Mouse (Mus musculus): ENCODE results near the gene Camsap3.

The Camsap3 gene

GRCm38 (mm10) chr8:3656725-3657381 is 69.8 kb downstream of the Camsap3 start:
- DNase-seq (ENCODE audit: low spot score), result peak; percentile 39

Data from MN1 (cell line).